Mouse (Mus musculus) olfactory bulb, adult 2 months (tissue): ENCODE measurements around the gene Rnf220.
"Not testable (repeated sequence)": the region's sequence is repeated elsewhere in the genome, so short reads cannot be mapped to it uniquely, and the experiment has no call there.

Experiments
- CTCF ChIP-seq: fragments of 200-500 bp; IDR thresholded peaks from 2 replicates; pipeline ENCODE4 v1.5.1; 2012; ENCODE audit warnings: low read depth, mild to moderate bottlenecking, low read length, moderate library complexity; ENCODE audit not compliant: insufficient read depth
- POLR2A ChIP-seq: fragments of 200-500 bp; IDR thresholded peaks from 2 replicates; pipeline ENCODE4 v1.6.1; 2012; ENCODE audit warnings: mild to moderate bottlenecking, low read depth, low read length, moderate library complexity; ENCODE audit not compliant: insufficient read depth

- TF ChIP-seq POLR2A, CTCF: not testable (repeated sequence)
Measured at GRCm38 (mm10) chr4:117259909-117260308, 236.9 kb downstream of the Rnf220 start.
